Mouse (Mus musculus) forebrain, embryonic 10.5 days (tissue): ENCODE results near the gene Adcy2. TPM values are rescaled to one million over a fixed set of nuclear protein-coding genes. Genes with fewer than 3 reads are reported as not detected.

Experiments used
- DNase-seq: peaks from one replicate; pipeline ENCODE4 v3.0.0-alpha.2; 2017; ENCODE audit warnings: low spot score; ENCODE audit errors: extremely low spot score
- H3K27ac ChIP-seq: fragments of 300-500 bp; sonication (generic); 2 replicates; pipeline ENCODE4 v1.5.1; 2016; ENCODE audit warnings: mild to moderate bottlenecking
- H3K27me3 ChIP-seq: fragments of 300-500 bp; sonication (generic); 2 replicates; pipeline ENCODE4 v1.6.1; 2016; ENCODE audit warnings: mild to moderate bottlenecking; ENCODE audit not compliant: poor library complexity, severe bottlenecking
- H3K36me3 ChIP-seq: fragments of 300-500 bp; sonication (generic); replicated peaks from 2 replicates; pipeline ENCODE4 v1.6.1; 2016; ENCODE audit warnings: mild to moderate bottlenecking, moderate library complexity
- H3K4me1 ChIP-seq: fragments of 300-500 bp; sonication (generic); 2 replicates; pipeline ENCODE4 v1.6.1; 2016
- H3K4me3 ChIP-seq: fragments of 300-500 bp; sonication (generic); 2 replicates; pipeline ENCODE4 v1.5.1; 2016; ENCODE audit warnings: mild to moderate bottlenecking, moderate library complexity
- H3K9me3 ChIP-seq: fragments of 300-500 bp; sonication (generic); 2 replicates; pipeline ENCODE4 v1.6.1; 2016; ENCODE audit warnings: mild to moderate bottlenecking, moderate library complexity
- WGBS: fragments of 180-500 bp; shearing (Covaris S2); methylation state at CpG from one replicate; pipeline ENCODE4 v1.1.7; 2016; 5-methylcytosine and 5-hydroxymethylcytosine counted together
- polyA plus RNA-seq: library from polyadenylated mRNA; unstranded; fragments of >200 nt; fragmentation: Nextera tagmentation; extraction: Ambion mirVana; gene quantifications from 2 replicates; pipeline ENCODE4 v1.2.1, GENCODE M21; 2016

Gene Adcy2
- polyA plus RNA-seq, 1 experiment from 2014 or later = 0.16 TPM

GRCm38 (mm10) chr13:68583961-68584360 lies 415.4 kb downstream of the Adcy2 start:
- no peak for DNase-seq
- H3K4me1 ChIP-seq = peaks cover 22% of the 10 kb centered on the region
- H3K27ac ChIP-seq = no peak overlapping the region
- no peaks in the 10 kb centered on the region for H3K27me3 ChIP-seq
- H3K36me3 ChIP-seq = peaks cover 65% of the 10 kb centered on the region
- 95% methylated on average over 11 of the region's 11 CpGs for WGBS
- no peaks in the 10 kb centered on the region for H3K9me3 ChIP-seq
- no peak overlapping the region for H3K4me3 ChIP-seq

DNA sequence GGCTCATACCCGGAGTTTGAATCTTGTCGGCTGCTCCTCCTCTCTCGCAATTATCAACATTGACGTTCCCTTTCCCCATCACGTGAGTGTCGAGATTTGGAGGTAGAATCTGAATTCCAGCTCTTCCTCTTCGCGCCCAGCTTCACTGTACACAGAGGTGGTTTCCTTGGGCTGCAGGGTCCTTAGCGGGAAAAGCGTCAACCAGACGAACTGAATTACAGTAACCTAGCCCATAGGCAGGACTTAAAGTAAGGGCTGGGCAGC lies 416.9 kb downstream of the Adcy2 start:
- Histone ChIP-seq H3K9me3 (no peaks in the 10 kb centered on the region), H3K4me1 (peaks cover 22% of the 10 kb centered on the region), H3K27me3 (no peaks in the 10 kb centered on the region), H3K36me3 (peaks cover 65% of the 10 kb centered on the region), H3K4me3 (peak overlapping the region; percentile 71), H3K27ac (peak overlapping the region; percentile 91)
- under 1% methylated on average over 11 of the region's 11 CpGs for WGBS
- DNase-seq = no peak

- Histone ChIP-seq H3K4me3 (peak within 1 kb of the TSS; percentile 71), H3K9me3 (no peaks in the 10 kb centered on the region), H3K4me1 (peaks cover 22% of the 10 kb centered on the region), H3K27me3 (no peaks in the 10 kb centered on the region), H3K36me3 (peaks cover 65% of the 10 kb centered on the region), H3K27ac (peak within 1 kb of the TSS; percentile 91)
- WGBS = under 1% methylated on average over 81 of the region's 81 CpGs
- DNase-seq = peak; percentile 98
Observed at GRCm38 (mm10) chr13:68581747-68582516, 417.4 kb downstream of the Adcy2 start, which contains the start of the genes Mtrr and Fastkd3. TSS of gene Mtrr (minus strand) at chr13:68582149. TSS of gene Fastkd3 (plus strand) at chr13:68582234.

- Histone ChIP-seq H3K4me3 (peak overlapping the region; percentile 71), H3K9me3 (no peaks in the 10 kb centered on the region), H3K36me3 (peaks cover 65% of the 10 kb centered on the region), H3K4me1 (peaks cover 22% of the 10 kb centered on the region), H3K27ac (peak overlapping the region; percentile 91), H3K27me3 (no peaks in the 10 kb centered on the region)
- 33% methylated on average over 14 of the region's 14 CpGs for WGBS
- no peak for DNase-seq
Observed at GRCm38 (mm10) chr13:68581086-68581740, 418.1 kb downstream of the Adcy2 start.

DNA sequence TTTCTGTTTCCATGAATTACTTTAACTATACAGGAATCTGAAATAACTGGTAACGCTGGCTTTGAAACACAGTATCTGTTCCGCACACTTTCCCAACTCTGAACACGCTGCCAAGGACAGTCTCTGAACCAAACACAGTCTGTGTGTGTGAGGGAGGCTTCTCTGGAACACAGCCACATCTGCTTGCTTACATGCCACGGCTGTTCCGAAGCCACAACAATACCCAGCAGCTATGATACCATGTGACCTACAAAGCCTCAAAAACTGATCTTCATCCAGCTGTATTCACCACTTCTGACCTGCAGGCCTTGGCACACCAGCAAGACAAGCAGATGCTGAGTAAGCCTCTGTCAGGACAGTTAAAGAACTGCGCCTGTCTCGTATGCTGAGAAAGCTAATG lies 421.4 kb downstream of the Adcy2 start:
- DNase-seq = no peak
- Histone ChIP-seq H3K27me3 (no peaks in the 10 kb centered on the region), H3K27ac (no peak overlapping the region), H3K36me3 (peaks cover 68% of the 10 kb centered on the region), H3K4me1 (peaks cover 26% of the 10 kb centered on the region), H3K9me3 (no peaks in the 10 kb centered on the region), H3K4me3 (no peak overlapping the region)
- 95% methylated on average over 7 of the region's 7 CpGs for WGBS

DNA sequence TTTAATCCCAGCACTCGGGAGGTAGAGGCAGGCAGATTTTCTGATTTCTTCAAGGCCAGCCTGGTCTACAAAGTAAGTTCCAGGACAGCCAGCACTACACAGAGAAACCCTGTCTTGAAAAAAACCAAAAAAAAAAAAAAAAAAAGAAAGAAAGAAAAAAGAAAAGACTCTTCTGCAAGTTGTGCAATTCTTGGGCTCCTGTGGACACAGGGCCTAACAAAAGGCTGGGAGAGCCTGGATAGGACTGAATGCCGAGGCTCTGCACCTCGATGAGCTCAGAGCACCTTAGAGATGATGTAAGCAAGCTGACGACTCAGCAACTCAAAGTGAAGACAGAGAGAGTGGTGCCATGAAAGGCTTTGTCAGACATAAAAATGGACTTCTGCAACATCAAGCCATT lies 424.9 kb downstream of the Adcy2 start:
- Histone ChIP-seq H3K36me3 (peaks cover 99% of the 10 kb centered on the region), H3K4me3 (no peak overlapping the region), H3K27ac (no peak overlapping the region), H3K27me3 (no peaks in the 10 kb centered on the region), H3K4me1 (peaks cover 10% of the 10 kb centered on the region), H3K9me3 (no peaks in the 10 kb centered on the region)
- WGBS = 90% methylated on average over 4 of the region's 4 CpGs
- no peak for DNase-seq

DNA sequence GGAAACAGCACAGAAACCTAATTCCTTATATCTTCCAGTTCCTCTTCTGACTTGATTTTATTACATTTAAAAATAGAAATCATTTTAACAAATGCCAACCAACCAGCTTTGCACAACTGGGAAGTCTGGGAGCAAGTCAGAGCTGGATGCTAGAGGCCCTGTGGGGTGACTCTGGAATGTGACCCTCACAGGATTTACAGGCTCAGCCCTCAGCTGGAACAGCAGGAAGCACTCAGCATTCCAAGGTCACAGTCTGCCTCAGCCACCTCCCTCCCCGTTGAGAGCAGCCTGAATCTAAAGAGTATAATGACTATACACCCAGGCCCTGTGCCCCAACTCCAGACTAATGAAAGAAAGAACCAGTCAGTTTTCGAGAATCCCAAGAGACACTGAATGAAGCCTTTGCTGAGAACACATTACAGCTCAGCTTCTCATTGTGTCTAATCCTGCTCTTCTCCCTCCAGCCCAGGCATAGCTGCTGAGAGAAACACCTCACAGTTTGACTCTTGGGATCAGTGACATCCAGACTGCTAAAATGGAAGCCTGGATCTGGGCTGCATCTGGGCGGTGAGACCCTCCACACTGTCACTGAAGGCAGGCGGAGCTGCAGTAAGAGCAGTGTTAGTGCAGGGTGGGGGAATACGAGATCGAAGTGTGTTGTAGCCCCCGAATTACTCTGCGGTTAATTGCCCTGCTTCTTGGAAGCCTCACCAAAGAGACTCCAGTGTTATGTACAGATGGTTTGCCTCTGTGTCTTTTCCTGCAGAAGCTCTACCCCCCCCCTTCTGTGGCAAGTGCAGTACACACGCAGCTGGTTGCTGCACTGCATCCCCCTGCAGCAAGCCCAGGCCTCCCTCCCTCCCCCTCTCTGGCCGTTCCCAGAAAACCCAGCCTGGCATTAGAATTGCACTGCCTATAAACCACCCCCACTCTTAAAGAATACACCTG lies 426.1 kb downstream of the Adcy2 start:
- 73% methylated on average over 10 of the region's 10 CpGs for WGBS
- Histone ChIP-seq H3K4me3 (no peak overlapping the region), H3K4me1 (peaks cover 10% of the 10 kb centered on the region), H3K27me3 (no peaks in the 10 kb centered on the region), H3K9me3 (no peaks in the 10 kb centered on the region), H3K27ac (peak overlapping the region; percentile 65; the same call in 1 of the 2 replicates), H3K36me3 (peaks cover 99% of the 10 kb centered on the region)
- DNase-seq = peak; percentile 18

- WGBS = 95% methylated on average over 19 of the region's 19 CpGs
- Histone ChIP-seq H3K36me3 (peaks cover 99% of the 10 kb centered on the region), H3K27ac (no peak overlapping the region), H3K27me3 (no peaks in the 10 kb centered on the region), H3K4me1 (peaks cover 10% of the 10 kb centered on the region), H3K4me3 (no peak overlapping the region), H3K9me3 (no peaks in the 10 kb centered on the region)
- no peak for DNase-seq
Observed at GRCm38 (mm10) chr13:68572247-68572646, 427.1 kb downstream of the Adcy2 start.
